In genomic region chr10:61564408-61564807, GRCm38 (mm10) we compare ENCODE assay signal across 25 mouse cellular contexts. TPM values are rescaled to one million over a fixed set of nuclear protein-coding genes. Genes with fewer than 3 reads are reported as not detected.
"Had no signal": no experiment of that assay in that cellular context is flagged by ENCODE, and none has a peak within 500 bp of the region (broad histone marks: within the 10 kb centered on the region; RNA-seq: fewer than 3 reads in every experiment).

No protein-coding gene starts in this region.

- H3K4me2 ChIP-seq: lung, embryonic 14.5 days; midbrain, embryonic 12.5 days; neural tube, embryonic 13.5 days; neural tube, embryonic 15.5 days had no signal

- H3K27me3 ChIP-seq: neural tube, embryonic 13.5 days; neural tube, embryonic 15.5 days had no signal

- H3K9me3 ChIP-seq: midbrain, embryonic 10.5 days; midbrain, embryonic 12.5 days; neural tube, embryonic 15.5 days had no signal

- H3K4me3 ChIP-seq: midbrain, embryonic 10.5 days; midbrain, embryonic 12.5 days; myocyte; neural tube, embryonic 13.5 days; neural tube, embryonic 15.5 days had no signal

- H3K27ac ChIP-seq: midbrain, embryonic 10.5 days; midbrain, embryonic 12.5 days; neural tube, embryonic 13.5 days; neural tube, embryonic 15.5 days had no signal

- H3K36me3 ChIP-seq: midbrain, embryonic 12.5 days; neural tube, embryonic 13.5 days had no signal

- ATAC-seq: midbrain, embryonic 16.5 days had no signal

- H3K9ac ChIP-seq: lung, embryonic 14.5 days; midbrain, embryonic 12.5 days; neural tube, embryonic 13.5 days; neural tube, embryonic 15.5 days had no signal

- H3K4me1 ChIP-seq: neural tube, embryonic 15.5 days had no signal

- DNase-seq: lung, adult 18-20 months; lung, embryonic 14.5 days; lung, postnatal 10 days; lung, postnatal 4 days; midbrain, embryonic 14.5 days; retina, postnatal 1 day; right cerebral cortex, postnatal 14 days; right cerebral cortex, postnatal 4 days; spleen, adult 18-20 months; thymus, adult 18-20 months; thymus, postnatal 14 days; thymus, postnatal 36 days had no signal

RNA-seq across cellular contexts. Expression of gene Npffr1, which starts 30.9 kb away (rescaled TPM):
- total RNA-seq: megakaryocyte, adult 5-6 weeks; megakaryocyte-erythroid progenitor cell, adult 5-6 weeks had no signal
- polyA plus RNA-seq: liver, embryonic 16.5 days; lung, embryonic 16.5 days; neural tube, embryonic 11.5 days; small intestine, adult 2 months; stomach, embryonic 14.5 days had no signal
